Mouse (Mus musculus) left cerebral cortex, postnatal 14 days (tissue): ENCODE results near the gene Lmbr1l. TPM values are rescaled to one million over a fixed set of nuclear protein-coding genes. Genes with fewer than 3 reads are reported as not detected.
A peak's percentile ranks its signal among the peaks of the same experiment; 100 is the strongest.

Experiments
- DNase-seq, 2 experiments: peaks; one replicate each; pipeline ENCODE4 v3.0.0; 2021 to 2022; ENCODE audit warnings: low spot score in 2 of 2, mixed read lengths in 1 of 2
- intact Hi-C: fragments of 180-260 bp; cut with DNase I; formaldehyde crosslinking; loops from one replicate; pipeline ENCODE4 v1.15.1; 2025
- total RNA-seq, 2 experiments: library from RNA; stranded (reverse); gene quantifications; 2 replicates each; pipeline ENCODE4 v1.2.3; 2021

The Lmbr1l gene
- total RNA-seq, 2 experiments from 2014 or later, result 17.9 to 18.1 TPM

DNA sequence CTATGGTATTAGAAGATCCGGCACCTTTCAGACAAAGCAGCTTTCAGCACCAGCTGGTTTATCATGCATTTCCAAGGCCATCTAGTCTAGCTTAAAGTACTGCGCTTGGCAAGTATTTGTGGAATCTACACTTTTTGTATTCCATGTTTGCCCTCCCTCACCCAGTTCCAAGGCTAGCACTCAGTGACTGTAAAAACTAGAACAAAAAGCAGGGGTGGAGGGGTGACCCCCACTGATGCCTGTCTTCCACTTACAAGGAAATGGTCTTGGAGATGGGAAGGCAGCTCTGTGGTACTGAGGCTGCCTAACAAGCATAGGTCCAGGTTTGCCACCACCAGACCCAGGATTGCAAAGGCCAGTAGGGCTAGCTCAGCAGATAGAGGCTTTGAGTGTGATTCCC is 15.4 kb downstream of the Lmbr1l start:
- DNase-seq, result no peak
- intact Hi-C loops, result loop anchor here (1.0 kb wide), 1 partner anchor 14 kb away; no protein-coding TSS in a partner anchor

DNA sequence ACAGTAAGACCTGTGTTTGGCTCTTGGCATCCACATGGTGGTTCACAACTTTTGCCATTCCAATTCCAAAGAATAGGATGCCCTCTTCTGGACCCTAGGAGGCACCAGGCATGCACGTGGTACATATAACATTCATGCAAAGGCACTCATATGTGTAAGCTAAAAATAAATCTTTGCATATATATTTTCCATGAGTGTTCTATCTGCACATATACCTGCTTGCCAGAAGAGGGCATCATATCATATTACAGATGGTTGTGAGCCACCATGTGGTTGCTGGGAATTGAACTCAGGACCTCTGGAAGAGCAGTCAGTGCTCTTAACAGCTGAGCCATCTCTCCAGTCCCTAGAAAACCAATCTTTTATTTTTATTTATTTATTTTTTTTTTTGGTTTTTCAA is 16.5 kb downstream of the Lmbr1l start:
- intact Hi-C loops, result no loop called here

DNA sequence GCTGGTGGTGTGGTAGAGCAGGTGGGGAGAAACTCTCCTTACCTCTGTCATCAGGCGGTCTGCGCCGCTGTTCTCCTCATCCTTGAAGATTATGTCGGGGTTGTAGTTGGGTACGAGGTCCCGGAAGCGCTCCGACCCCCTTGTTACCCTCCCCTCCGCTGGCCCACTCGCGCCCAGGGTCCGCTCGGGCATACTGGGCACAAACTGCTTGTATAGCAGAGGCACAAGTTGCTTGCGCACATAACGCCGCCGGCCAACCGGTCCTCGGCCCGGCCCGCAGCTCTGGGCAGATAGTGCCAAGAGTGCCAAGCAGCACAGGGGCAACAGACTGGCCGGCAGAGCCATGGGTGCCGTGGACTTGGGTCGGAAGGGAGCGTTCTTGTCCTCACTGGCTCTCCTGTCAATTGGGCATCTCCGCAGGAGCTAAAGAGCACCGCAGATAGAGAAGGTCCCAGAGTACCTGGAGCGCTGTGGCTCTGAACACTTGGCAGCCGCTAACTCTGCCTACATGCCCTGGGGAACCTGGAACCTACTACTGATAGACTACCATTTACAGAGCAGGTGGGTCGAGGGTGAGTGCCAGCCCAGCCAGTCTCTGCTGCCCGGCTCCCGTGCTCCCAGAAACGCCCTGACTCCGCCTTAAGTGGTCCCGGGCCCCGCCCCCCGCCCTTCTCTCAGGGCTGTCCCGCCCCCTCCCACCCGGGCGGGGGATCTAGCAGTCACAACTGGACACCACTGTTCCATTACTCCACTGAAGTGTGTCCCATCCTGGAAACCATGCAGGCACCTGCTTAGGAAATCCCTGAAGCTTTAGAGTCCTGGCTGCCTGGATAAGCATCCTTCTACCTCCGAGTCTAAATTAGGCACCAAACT is 19.9 kb downstream of the Lmbr1l start, which contains the start of gene Dhh:
TSS of gene Dhh (minus strand) at position 613 of the 873 bp plus-strand sequence.
- intact Hi-C loops, result no loop called here
- no peak for DNase-seq

More for the DNA sequence above, 16.5 kb downstream of the Lmbr1l start:
- no peak for DNase-seq

- intact Hi-C loops, result no loop called here
- no peak for DNase-seq
These were observed 20.5 kb downstream of the Lmbr1l start for GRCm38 (mm10) chr15:98897495-98897894.

DNA sequence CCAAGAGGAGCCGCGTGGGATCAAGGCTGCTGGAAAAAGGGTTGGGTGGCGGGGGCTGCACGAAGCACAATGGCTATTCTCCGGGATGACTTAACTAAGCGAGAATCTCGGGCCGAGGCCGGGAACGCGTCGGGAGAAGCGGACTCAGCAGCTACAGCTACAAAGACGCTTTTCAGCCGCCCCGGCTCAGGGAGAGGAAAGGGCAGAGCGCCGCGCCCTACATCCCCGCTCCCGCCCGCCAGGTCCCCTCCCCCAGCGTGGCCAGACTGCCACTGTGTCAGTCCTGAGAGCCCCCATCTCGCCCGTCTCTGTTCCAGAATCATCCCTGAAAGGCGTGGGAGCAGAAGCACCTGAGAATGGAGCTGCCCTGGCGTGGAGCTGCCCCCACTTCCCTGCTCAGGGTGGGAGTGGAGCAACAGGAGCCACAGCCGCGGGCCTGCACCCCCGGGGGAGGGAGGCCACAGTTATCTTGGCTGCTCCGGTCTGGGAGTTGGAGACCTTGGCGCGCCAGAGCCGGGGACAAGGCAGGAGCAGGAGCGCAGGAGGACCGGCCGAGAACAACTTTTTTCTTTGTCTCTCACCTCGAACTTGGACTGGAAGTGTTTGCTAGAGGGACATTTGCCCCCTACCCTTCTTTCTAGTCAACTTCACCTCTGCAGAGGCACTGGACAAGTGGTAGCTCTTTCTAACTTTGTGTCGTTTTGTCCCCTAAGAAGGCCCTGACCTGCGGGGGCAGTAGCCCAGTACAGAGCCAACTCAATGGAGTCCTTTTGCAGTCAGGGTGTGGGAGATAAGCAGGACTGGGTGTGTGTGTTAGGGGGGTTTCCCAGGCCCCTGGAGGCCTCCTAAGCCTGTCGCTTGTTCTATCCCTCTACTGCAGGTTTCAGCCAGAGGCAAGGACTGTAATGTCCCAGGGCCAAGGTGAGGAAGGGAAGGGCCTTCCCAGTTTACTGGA is 22.1 kb downstream of the Lmbr1l start:
- intact Hi-C loops, result no loop called here
- DNase-seq, result no peak

DNA sequence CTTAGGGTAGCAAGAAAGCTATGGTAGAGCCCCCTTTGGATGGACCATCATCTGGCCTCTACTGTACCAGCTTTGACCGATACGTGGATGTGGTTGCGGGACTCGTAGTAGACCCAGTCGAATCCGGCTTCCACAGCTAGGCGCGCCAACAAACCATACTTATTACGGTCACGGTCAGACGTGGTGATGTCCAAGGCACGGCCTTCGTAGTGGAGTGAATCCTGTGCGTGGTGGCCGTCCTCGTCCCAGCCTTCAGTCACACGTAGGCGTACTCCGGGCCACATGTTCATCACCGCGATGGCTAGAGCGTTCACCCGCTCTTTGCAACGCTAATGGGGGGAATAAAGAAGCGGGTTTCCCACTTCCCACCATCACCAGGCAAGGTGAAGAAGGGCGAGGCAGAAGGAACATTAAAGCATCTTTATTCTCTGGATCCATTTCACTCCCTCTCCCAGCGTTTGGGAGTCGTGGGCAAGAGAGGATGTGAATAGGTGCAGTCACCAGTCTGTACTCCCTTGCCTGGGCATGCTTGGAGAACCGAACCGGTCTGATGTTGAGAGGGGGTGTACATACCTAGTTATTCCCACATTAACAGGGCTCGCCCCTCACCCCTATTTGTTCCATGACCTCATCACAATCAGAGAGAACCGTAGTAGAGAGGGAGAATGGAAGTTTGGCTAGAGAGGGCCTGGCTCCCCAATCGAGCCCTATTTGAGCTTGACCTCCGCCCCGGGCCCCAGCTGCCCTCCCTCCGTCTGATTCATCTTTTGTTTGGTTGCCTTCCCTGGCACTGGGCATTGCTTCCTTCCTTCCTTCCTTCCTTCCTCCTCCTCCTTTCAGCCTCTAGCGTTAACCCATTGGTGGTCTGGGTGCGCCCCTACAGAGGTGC is 23.0 kb downstream of the Lmbr1l start:
- intact Hi-C loops, result loop anchor here (5.0 kb wide), 1 partner anchor 32 kb away; no protein-coding TSS in a partner anchor
- no peak for DNase-seq

- DNase-seq, result no peak
- intact Hi-C loops, result loop anchor here (5.0 kb wide), 1 partner anchor 33 kb away; no protein-coding TSS in a partner anchor
These were observed 23.9 kb downstream of the Lmbr1l start, which contains the start of gene Rhebl1 for GRCm38 (mm10) chr15:98893940-98894745. Rhebl1 (minus strand) TSS chr15:98894540.

DNA sequence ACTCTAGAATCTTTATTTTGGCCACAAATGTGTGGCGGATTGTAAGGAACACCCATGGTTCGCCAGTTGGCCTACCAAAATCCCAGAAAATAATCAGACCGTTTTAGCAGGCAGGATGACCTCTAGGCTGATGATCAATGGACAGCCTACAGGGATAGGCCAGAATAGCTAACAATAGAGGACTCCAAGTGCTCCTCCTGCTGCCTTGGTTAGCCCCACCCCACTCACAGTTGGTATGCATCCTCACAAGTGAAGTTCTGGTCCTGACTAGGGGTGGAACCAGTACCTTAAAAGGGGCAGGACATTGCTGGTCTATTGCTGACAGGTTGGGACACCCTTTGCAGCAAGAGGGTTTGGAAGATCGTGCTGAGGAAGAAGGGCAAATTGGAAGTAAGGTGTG is 25.0 kb downstream of the Lmbr1l start:
- intact Hi-C loops, result loop anchor here (5.0 kb wide), 1 partner anchor 34 kb away; no protein-coding TSS in a partner anchor

GRCm38 (mm10) chr15:98891907-98892606 is 26.0 kb downstream of the Lmbr1l start:
- peak; percentile 72 to 87 for DNase-seq
- intact Hi-C loops, result loop anchor here (1.0 to 5.0 kb wide), 2 partner anchors 35 to 101 kb away; no protein-coding TSS in a partner anchor

More for the DNA sequence above, 25.0 kb downstream of the Lmbr1l start:
- DNase-seq, result no peak

- no peak for DNase-seq
- intact Hi-C loops, result loop anchor here (5.0 kb wide), 1 partner anchor 36 kb away; no protein-coding TSS in a partner anchor
These were observed 26.8 kb downstream of the Lmbr1l start for GRCm38 (mm10) chr15:98891198-98891742.

GRCm38 (mm10) chr15:98887526-98887925 is 30.5 kb downstream of the Lmbr1l start:
- intact Hi-C loops, result no loop called here
- no peak for DNase-seq

DNA sequence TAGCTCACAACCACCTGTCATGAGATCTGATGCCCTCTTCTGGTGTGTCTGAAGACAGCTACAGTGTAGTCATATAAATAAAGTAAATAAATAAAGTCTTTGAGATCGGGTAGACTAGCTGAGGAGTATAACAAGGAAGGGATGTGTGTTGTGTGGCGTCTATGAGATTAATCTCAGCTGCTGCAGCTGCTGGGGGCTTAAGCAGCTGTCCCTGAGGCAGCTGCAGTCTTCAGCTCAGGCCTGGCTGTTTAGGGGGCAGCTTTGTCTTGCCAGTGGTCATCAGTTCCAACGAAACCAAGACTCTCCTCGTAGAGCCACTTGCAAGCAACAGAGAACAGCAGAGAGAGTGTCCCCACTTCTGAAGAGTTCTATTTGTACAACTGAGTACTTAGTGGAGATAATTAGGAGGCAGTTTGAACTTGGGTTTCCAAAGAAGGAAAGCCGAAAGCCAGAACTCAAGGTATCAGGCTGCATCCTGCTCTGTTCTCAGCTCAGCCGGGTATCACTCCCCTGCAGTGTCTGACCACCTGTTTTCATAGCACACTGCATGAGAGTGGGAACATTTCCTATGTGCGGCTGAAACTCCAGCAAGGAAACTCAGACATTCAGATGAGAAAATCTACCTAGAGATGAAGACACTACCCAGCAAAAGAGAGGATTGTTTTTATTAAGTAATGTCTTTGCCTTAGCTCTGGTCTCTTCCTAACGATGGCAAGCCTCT is 31.2 kb downstream of the Lmbr1l start:
- no peak for DNase-seq
- intact Hi-C loops, result no loop called here

GRCm38 (mm10) chr15:98884106-98884505 is 33.9 kb downstream of the Lmbr1l start:
- intact Hi-C loops, result loop anchor here (5.0 kb wide), 1 partner anchor 33 kb away; the partner anchor contains the start of gene Lmbr1l

GRCm38 (mm10) chr15:98883661-98884060 is 34.4 kb downstream of the Lmbr1l start:
- intact Hi-C loops, result loop anchor here (5.0 kb wide), 1 partner anchor 34 kb away; the partner anchor contains the start of gene Lmbr1l
- no peak for DNase-seq

More at GRCm38 (mm10) chr15:98884106-98884505, 33.9 kb downstream of the Lmbr1l start:
- DNase-seq, result no peak

GRCm38 (mm10) chr15:98881656-98882008 is 36.4 kb downstream of the Lmbr1l start:
- DNase-seq, result no peak
- intact Hi-C loops, result loop anchor here (5.0 kb wide), 1 partner anchor 36 kb away; the partner anchor contains the start of gene Lmbr1l
